Mouse (Mus musculus): Measurements from ENCODE around the gene 1190005I06Rik. TPM values are rescaled to one million over a fixed set of nuclear protein-coding genes. Genes with fewer than 3 reads are reported as not detected.

Gene 1190005I06Rik
- total RNA-seq, 2 experiments from 2014 or later = 9.0 to 13.1 TPM

DNA sequence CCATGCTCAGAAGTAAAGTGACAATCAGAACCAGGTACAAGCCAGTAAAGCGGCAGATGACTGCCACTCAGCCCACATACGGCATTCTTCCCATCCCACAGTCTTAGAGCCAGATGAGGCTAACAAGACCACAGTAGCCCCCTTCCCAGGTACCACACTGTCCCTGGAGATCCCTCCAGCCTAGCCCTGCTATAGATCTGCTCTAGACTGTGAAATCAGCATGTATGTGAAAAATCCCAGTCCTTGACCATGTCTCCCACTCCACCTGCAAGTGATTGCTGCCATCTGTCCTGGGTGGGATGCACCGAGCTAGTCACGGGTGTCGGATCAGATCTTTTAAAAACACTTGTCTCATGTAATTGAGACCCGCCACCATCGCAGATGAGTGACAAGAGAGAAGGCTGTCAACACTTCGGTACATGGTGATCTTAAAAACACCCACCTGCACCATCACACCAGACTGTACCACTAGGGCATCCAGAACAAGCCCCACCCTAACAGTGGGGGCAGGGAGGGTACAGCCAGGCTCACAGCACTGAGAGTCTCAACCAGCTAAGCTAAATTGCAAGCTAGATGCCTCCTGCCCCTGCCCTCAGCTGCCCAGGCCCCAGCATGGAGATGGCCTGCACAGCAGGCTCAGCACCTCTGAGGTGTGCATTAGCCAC lies 67.0 kb downstream of the 1190005I06Rik start:
- DNase-seq (ENCODE audit: low spot score in 2 of 2) = peak; percentile 38 to 49

DNA sequence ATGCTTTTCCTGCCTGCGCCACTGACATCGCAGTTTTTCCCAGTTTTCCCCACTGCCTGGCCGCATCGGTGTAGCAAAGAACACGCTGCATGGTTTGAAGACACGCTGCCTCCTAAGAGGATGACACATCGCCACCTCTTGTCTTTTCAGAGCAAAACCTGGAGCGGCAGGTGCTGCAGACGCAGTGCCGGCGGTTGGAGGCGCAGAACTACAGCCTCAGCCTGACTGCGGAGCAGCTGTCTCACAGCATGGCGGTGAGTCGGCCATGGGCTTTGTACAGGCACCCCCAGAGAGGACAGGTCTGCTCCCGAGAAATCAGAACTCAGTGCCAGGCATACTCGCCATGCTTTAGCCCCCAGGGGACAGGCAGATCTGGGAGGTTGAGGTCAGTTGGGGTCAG lies 69.6 kb downstream of the 1190005I06Rik start:
- no peak for DNase-seq (ENCODE audit: low spot score in 2 of 2)

- no peak for DNase-seq (ENCODE audit: low spot score in 2 of 2)
Observed at GRCm38 (mm10) chr8:120575801-120576200, 71.6 kb downstream of the 1190005I06Rik start.

GRCm38 (mm10) chr8:120574941-120575340 lies 72.5 kb downstream of the 1190005I06Rik start:
- DNase-seq (ENCODE audit: low spot score in 2 of 2) = no peak

- no peak for DNase-seq (ENCODE audit: low spot score in 2 of 2)
Observed at GRCm38 (mm10) chr8:120573866-120574265, 73.6 kb downstream of the 1190005I06Rik start.

- DNase-seq (ENCODE audit: low spot score in 2 of 2) = peak in 1 of 2 experiments; percentile 71
Observed at GRCm38 (mm10) chr8:120572534-120572933, 74.9 kb downstream of the 1190005I06Rik start.

DNA sequence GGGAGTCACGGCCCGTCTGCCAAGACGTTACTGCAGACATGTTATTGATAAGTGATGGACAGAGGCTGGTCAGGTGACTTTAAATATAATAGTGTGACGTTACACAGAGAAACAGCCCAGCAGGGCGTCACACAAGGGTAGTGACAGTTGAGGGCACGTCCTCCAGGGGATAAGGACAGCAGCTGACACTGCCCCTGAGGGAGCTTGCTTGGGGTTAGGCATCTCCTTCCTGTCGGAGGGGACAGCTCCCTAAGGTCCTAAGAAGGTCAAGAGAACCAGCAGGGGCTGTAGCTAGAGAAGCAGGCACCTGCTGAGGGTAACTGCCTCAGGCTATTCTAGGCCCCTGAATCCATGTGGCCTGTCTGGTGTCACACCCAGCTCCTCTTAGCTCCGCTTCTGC lies 75.9 kb downstream of the 1190005I06Rik start:
- no peak for DNase-seq (ENCODE audit: low spot score in 2 of 2)

GRCm38 (mm10) chr8:120569939-120570715 lies 77.3 kb downstream of the 1190005I06Rik start:
- DNase-seq (ENCODE audit: low spot score in 2 of 2) = peak; percentile 86 to 88

DNA sequence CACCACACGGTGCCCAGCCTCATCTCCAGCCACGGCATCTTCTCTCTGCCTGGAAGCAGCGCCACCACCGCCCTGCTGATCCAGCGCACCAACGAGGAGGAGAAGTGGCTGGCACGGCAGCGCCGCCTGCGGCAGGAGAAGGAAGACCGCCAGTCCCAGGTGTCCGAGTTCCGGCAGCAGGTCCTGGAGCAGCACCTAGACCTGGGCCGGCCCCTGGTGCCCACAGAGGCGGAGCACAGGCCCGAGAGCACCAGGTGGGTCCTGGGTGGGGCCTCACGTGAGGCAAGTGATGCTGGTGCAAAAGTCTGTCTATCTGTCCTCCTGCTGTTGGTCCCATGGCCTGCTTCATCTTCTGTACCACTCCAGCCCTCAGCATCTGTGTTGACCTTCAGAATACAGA lies 78.3 kb downstream of the 1190005I06Rik start:
- DNase-seq (ENCODE audit: low spot score in 2 of 2) = no peak

DNA sequence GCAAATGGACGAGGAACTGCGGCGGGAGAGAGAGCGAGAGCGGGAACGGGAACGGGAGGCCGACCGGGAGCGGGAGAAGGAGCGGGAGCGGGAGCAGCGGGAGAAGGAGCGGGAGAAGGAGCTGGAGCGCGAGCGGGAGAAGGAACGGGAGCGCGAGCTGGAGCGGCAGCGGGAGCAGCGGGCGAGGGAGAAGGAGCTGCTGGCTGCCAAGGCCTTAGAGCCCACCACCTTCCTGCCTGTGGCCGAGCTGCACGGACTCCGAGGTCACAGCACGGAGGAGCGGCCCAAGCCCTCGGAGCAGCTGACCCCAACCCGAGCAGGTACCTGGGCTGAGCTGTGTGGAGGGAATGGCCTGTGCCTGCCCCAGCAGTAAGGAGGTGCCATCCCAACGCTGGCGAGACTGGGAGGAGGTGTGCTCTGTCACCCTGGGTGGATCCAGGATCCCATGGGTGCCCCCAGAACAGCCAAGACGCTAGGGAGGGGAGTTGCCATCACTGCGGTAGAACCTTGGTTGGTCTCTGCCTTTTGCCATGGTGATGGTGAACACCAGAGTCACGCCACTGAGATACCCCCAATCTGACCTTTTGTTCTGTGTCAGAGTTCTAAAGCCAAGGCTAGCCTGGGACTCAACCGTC lies 79.2 kb downstream of the 1190005I06Rik start:
- DNase-seq (ENCODE audit: low spot score in 2 of 2) = no peak

GRCm38 (mm10) chr8:120567731-120568130 lies 79.7 kb downstream of the 1190005I06Rik start:
- DNase-seq (ENCODE audit: low spot score in 2 of 2) = no peak

- DNase-seq (ENCODE audit: low spot score in 2 of 2) = no peak
Observed at GRCm38 (mm10) chr8:120566681-120567080, 80.8 kb downstream of the 1190005I06Rik start.

DNA sequence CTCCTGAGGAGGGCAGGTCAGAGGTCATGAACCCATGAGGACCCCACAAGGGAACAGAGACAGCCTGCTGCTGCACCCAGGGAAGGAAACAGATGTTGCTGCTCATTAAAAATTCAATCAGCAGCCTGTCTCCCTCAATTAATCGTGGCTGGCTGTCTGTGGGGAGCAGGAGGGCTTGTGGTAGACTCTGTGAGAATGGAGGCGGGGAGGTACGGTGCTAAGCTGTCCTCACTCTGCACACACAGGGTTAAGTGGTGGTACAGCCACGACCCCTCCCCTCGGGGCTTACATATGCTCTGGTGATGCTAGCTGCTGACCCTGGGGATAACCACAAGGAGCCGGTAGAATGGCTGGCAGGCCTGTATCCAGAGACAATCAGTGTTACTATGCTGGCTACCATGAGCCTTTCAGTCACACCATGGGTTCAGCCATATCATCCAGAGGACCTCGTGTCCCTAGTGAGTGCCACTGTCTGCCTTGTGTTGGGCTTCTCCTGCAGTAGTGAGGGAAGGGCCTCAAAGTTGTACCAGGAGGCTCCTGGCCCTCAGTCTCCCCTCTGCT lies 82.2 kb downstream of the 1190005I06Rik start:
- no peak for DNase-seq (ENCODE audit: low spot score in 2 of 2)

DNA sequence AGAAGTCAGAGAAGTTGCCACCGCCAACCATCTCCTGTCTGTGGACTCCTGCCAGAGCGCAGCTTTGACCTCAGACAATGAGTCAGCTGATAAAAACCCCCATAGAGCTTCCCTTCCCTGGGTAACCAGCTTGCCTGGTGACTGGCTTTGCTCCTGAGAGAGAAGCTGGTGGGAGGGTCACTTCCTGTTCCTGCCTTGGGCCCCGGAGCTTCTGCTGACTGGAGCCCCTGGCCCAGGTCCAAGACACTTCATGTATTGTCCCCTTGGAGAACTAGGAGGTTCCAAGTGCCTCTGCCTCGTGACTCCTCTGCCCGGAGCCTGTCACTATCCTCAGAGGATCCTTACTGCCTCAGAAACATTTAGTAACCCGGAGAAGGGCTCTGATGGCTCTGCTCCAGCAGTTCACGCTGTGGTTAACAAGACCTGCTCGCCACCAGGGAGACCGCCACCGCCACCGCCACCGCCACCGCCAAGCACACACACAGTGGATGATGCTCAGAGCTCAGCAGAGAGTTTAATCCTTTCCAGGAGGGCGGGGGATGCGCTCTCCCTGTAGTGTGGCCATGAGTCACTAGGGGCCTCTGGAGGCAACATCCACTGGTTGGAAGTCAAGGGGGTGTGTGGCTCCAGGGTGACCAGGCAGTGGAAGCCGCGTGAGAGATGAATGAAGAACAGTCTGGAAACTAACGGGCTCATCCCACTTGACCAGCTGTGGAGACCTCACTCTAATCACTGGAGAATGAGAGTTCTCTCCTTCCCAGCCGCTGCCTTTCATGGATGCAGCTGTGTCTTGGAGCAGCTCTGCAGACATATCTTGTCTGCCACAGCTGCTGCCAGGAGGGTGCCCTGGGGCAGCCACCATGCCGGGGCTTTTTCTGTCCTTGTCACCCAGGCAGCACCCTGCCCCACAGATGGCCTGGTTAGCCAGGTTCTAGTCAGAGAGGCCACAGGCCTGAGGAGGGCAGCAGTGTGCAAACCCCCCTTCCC lies 83.3 kb downstream of the 1190005I06Rik start:
- peak; percentile 76 to 78 for DNase-seq (ENCODE audit: low spot score in 2 of 2)

DNA sequence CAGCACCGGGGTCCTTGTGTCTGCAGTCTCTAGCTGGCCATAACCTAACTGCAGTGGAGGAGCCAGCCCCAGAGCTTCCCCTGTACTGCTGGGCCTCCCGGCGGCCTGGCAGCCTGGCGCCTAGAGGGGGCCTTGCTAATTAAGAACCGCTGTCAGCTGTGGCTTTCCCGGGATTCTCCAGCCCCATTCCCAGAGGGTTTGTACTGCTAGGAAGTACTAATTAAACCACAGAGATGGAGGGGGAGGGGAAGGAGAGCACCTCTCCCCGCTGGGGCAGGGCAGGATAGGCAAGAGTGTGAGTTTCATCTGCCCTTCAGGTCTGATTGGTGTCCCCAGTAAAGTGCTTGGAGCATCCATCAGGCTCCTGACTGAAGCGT lies 84.1 kb downstream of the 1190005I06Rik start:
- DNase-seq (ENCODE audit: low spot score in 2 of 2) = no peak

GRCm38 (mm10) chr8:120562680-120563347 lies 84.6 kb downstream of the 1190005I06Rik start:
- no peak for DNase-seq (ENCODE audit: low spot score in 2 of 2)

DNA sequence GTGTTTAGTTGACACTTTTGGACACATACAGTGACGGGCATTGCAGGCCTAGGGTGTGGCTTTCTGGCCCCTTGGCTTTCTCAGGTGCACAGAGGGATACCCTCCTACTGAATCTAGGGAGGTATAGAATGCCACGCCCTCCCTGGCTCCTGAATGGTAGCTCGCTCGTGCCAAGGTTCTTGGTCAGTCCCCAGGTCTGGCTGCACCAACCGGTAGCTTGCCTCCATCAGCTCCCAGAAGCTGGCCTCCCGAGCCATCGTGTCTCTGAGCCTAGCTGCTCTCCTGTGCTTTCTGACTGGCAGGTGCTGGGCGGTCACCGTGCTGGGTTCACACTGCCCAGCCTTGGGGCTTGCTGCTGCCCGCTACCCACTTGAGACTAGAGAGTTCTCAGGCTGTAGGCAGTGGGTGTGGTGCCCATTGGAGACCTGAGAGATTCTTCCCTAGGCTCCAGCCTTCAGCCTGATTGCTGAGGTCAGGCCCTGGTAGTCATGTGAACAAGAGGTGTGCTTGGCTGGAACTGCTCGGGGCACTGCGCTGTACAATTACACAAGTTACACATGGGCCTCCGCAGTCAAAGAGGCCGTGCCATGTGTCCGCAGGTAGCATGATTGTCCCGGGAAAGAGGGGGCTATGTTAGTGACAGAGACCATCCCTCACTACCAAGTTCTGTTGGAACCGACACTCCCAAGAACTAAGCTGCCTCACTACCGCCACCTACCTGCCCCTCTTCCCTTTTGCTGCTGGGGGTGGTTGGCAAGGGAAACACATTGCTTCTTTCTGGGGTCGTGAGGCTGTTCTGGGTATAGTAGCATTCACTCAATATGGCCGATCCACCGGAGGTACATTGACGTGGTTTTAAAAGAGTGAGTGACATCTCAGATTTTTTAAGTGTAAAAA lies 85.6 kb downstream of the 1190005I06Rik start:
- DNase-seq (ENCODE audit: low spot score in 2 of 2) = peak; percentile 70 to 73

- no peak for DNase-seq (ENCODE audit: low spot score in 2 of 2)
Observed at GRCm38 (mm10) chr8:120560535-120560934, 86.9 kb downstream of the 1190005I06Rik start.

GRCm38 (mm10) chr8:120559654-120560053 lies 87.8 kb downstream of the 1190005I06Rik start:
- peak; percentile 69 to 73 for DNase-seq (ENCODE audit: low spot score in 2 of 2)
